Mouse (Mus musculus): Measurements from ENCODE around the gene Kdf1. TPM values are rescaled to one million over a fixed set of nuclear protein-coding genes. Genes with fewer than 3 reads are reported as not detected.

Kdf1 gene
- total and polyA plus RNA-seq, 2 experiments from 2014 or later: 0.26 to 0.60 TPM

- Histone ChIP-seq H3K27me3 (ENCODE audit: insufficient read depth, low read length) (no peaks in the 10 kb centered on the region), H3K4me3 (ENCODE audit: low read length) (no peak overlapping the region), H3K4me1 (ENCODE audit: insufficient read depth, low read length) (peaks cover 8% of the 10 kb centered on the region; the same call in 1 of the 2 replicates), H3K9me3 (ENCODE audit: low read length) (no peaks in the 10 kb centered on the region), H3K4me2 (ENCODE audit: low read depth, low read length) (no peak overlapping the region), H3K9ac (replicated peaks; ENCODE audit: low read length) (no peak overlapping the region), H3K36me3 (ENCODE audit: insufficient read depth, low read length) (no peaks in the 10 kb centered on the region), H3K27ac (no peak overlapping the region)
- DNase-seq (ENCODE audit: low spot score): no peak
- no peak for ATAC-seq
- TF ChIP-seq CTCF (IDR thresholded peaks at IDR 0.05; ENCODE audit: low read depth): no peak
- WGBS: 77% methylated on average over 20 of the region's 20 CpGs
Observed at GRCm38 (mm10) chr4:133488619-133489392, 30.0 kb upstream of the Kdf1 start.

GRCm38 (mm10) chr4:133489489-133490245 is 29.1 kb upstream of the Kdf1 start:
- TF ChIP-seq CTCF (IDR thresholded peaks at IDR 0.05; ENCODE audit: low read depth): no peak
- H3K9ac ChIP-seq (replicated peaks; ENCODE audit: low read length): no peak overlapping the region
- 54% methylated on average over 4 of the region's 4 CpGs for WGBS
- no peak overlapping the region for H3K4me2 ChIP-seq (ENCODE audit: low read depth, low read length)
- no peak for ATAC-seq
- H3K27me3 ChIP-seq (ENCODE audit: insufficient read depth, low read length): no peaks in the 10 kb centered on the region
- no peak overlapping the region for H3K4me3 ChIP-seq (ENCODE audit: low read length)
- no peak for DNase-seq (ENCODE audit: low spot score)
- no peaks in the 10 kb centered on the region for H3K9me3 ChIP-seq (ENCODE audit: low read length)
- no peaks in the 10 kb centered on the region for H3K36me3 ChIP-seq (ENCODE audit: insufficient read depth, low read length)
- 0 out of 2 replicates have a peak, but pooled peaks cover 3% of the 10 kb centered on the region for H3K4me1 ChIP-seq (ENCODE audit: insufficient read depth, low read length)
- H3K27ac ChIP-seq: no peak overlapping the region

- no peak for ATAC-seq
- no peaks in the 10 kb centered on the region for H3K9me3 ChIP-seq (ENCODE audit: low read length)
- 0 out of 2 replicates have a peak, but pooled peaks cover 3% of the 10 kb centered on the region for H3K4me1 ChIP-seq (ENCODE audit: insufficient read depth, low read length)
- H3K27me3 ChIP-seq (ENCODE audit: insufficient read depth, low read length): no peaks in the 10 kb centered on the region
- no peak overlapping the region for H3K4me3 ChIP-seq (ENCODE audit: low read length)
- no peaks in the 10 kb centered on the region for H3K36me3 ChIP-seq (ENCODE audit: insufficient read depth, low read length)
- 38% methylated on average over 10 of the region's 10 CpGs for WGBS
- H3K4me2 ChIP-seq (ENCODE audit: low read depth, low read length): no peak overlapping the region
- no peak for TF ChIP-seq CTCF (IDR thresholded peaks at IDR 0.05; ENCODE audit: low read depth)
- no peak overlapping the region for H3K27ac ChIP-seq
- DNase-seq (ENCODE audit: low spot score): no peak
- no peak overlapping the region for H3K9ac ChIP-seq (replicated peaks; ENCODE audit: low read length)
Observed at GRCm38 (mm10) chr4:133491800-133492199, 27.0 kb upstream of the Kdf1 start.

GRCm38 (mm10) chr4:133493895-133494294 is 24.9 kb upstream of the Kdf1 start:
- peak overlapping the region; percentile 57 for H3K4me2 ChIP-seq (ENCODE audit: low read depth, low read length)
- no peaks in the 10 kb centered on the region for H3K9me3 ChIP-seq (ENCODE audit: low read length)
- no peak overlapping the region for H3K27ac ChIP-seq
- no peaks in the 10 kb centered on the region for H3K36me3 ChIP-seq (ENCODE audit: insufficient read depth, low read length)
- H3K27me3 ChIP-seq (ENCODE audit: insufficient read depth, low read length): peaks cover 3% of the 10 kb centered on the region; the same call in 1 of the 2 replicates
- H3K4me3 ChIP-seq (ENCODE audit: low read length): peak overlapping the region; percentile 19; the same call in 1 of the 2 replicates
- ATAC-seq (no peak), DNase-seq (ENCODE audit: low spot score) (no peak)
- H3K9ac ChIP-seq (replicated peaks; ENCODE audit: low read length): no peak overlapping the region
- WGBS: 21% methylated on average over 10 of the region's 12 CpGs
- no peak for TF ChIP-seq CTCF (IDR thresholded peaks at IDR 0.05; ENCODE audit: low read depth)
- H3K4me1 ChIP-seq (ENCODE audit: insufficient read depth, low read length): 0 out of 2 replicates have a peak, but pooled peaks cover 3% of the 10 kb centered on the region

- Histone ChIP-seq H3K36me3 (ENCODE audit: insufficient read depth, low read length) (no peaks in the 10 kb centered on the region), H3K9ac (replicated peaks; ENCODE audit: low read length) (no peak overlapping the region), H3K27me3 (ENCODE audit: insufficient read depth, low read length) (peaks cover 9% of the 10 kb centered on the region; the same call in 1 of the 2 replicates), H3K27ac (no peak overlapping the region), H3K4me2 (ENCODE audit: low read depth, low read length) (peak overlapping the region; percentile 57), H3K4me3 (ENCODE audit: low read length) (peak overlapping the region; percentile 19; the same call in 1 of the 2 replicates), H3K9me3 (ENCODE audit: low read length) (no peaks in the 10 kb centered on the region), H3K4me1 (ENCODE audit: insufficient read depth, low read length) (0 out of 2 replicates have a peak, but pooled peaks cover 3% of the 10 kb centered on the region)
- peak; percentile 88 for TF ChIP-seq CTCF (IDR thresholded peaks at IDR 0.05; ENCODE audit: low read depth)
- 2% methylated on average over 12 of the region's 12 CpGs for WGBS
- ATAC-seq: no peak
- DNase-seq (ENCODE audit: low spot score): peak; percentile 89
Observed at GRCm38 (mm10) chr4:133494432-133494831, 24.3 kb upstream of the Kdf1 start.

- Histone ChIP-seq H3K4me3 (ENCODE audit: low read length) (no peak overlapping the region), H3K4me2 (ENCODE audit: low read depth, low read length) (no peak overlapping the region), H3K4me1 (ENCODE audit: insufficient read depth, low read length) (no peaks in the 10 kb centered on the region), H3K9ac (replicated peaks; ENCODE audit: low read length) (no peak overlapping the region), H3K27me3 (ENCODE audit: insufficient read depth, low read length) (peaks cover 12% of the 10 kb centered on the region; the same call in 1 of the 2 replicates), H3K9me3 (ENCODE audit: low read length) (no peaks in the 10 kb centered on the region), H3K36me3 (ENCODE audit: insufficient read depth, low read length) (no peaks in the 10 kb centered on the region), H3K27ac (no peak overlapping the region)
- DNase-seq (ENCODE audit: low spot score): no peak
- ATAC-seq: no peak
- 65% methylated on average over 4 of the region's 4 CpGs for WGBS
- no peak for TF ChIP-seq CTCF (IDR thresholded peaks at IDR 0.05; ENCODE audit: low read depth)
Observed at GRCm38 (mm10) chr4:133494867-133495266, 23.9 kb upstream of the Kdf1 start.

Data from hindbrain, postnatal 0 days (tissue).